Mouse (Mus musculus) lung, adult 2 months (tissue): ENCODE results near the gene Ccn6.

Experiments
- CTCF ChIP-seq: fragments of 200-500 bp; IDR thresholded peaks from 2 replicates; pipeline ENCODE4 v1.5.1; 2011; ENCODE audit warnings: mild to moderate bottlenecking, low read length, control low read depth; ENCODE audit not compliant: insufficient read depth
- POLR2A ChIP-seq: fragments of 200-500 bp; IDR thresholded peaks from 2 replicates; pipeline ENCODE4 v1.6.1; 2011; ENCODE audit warnings: low read depth, mild to moderate bottlenecking, control low read depth, low read length, borderline replicate concordance; ENCODE audit errors: extremely low read depth

DNA sequence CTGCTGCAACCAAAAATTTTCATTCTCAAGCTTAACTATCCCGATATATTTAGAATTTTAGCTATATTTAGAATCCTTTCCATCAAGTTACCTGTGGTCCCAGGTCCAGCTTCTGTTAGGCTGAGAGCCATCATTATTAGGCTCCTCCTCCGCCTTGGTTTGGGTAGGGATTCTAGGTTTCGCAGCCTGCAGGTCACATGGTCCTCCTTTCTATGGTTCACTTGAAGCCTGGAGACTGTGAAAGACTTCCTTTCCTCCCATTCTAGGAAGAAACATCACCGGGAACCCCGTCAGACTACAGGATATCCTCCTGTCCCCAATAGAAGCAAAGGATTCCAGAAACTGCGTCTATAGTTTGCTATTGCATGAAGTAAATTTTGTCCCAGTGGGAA, 8.9 kb upstream of the Ccn6 start:
- TF ChIP-seq POLR2A (no peak), CTCF (no peak)
